Mouse (Mus musculus) neutrophil, adult 83 days (primary cell): Measurements from ENCODE around the gene Tacstd2. TPM values are rescaled to one million over a fixed set of nuclear protein-coding genes. Genes with fewer than 3 reads are reported as not detected.

Experiments used
- total RNA-seq, 2 experiments: library from RNA; stranded (reverse); gene quantifications; one replicate each; pipeline ENCODE4 v1.2.4; 2023

Gene Tacstd2
- total RNA-seq, result 10 to 100 TPM; 26.6 to 42.2 TPM

GRCm38 (mm10) chr6:67535777-67536054 is at the start of gene Tacstd2:
Gene Tacstd2 (minus strand): TSS chr6:67535796.

GRCm38 (mm10) chr6:67491755-67492154 is 43.8 kb downstream of the Tacstd2 start, which contains the start of gene Il23r:
Gene Il23r (minus strand): TSS chr6:67491855.

Other genes starting within 250 kb of the Tacstd2 start
- 1 to 10 TPM; 2.4 to 2.8 TPM for gene Il12rb2, start 159.6 kb downstream of the Tacstd2 start, total RNA-seq
- gene Il23r, start 43.9 kb downstream of the Tacstd2 start, total RNA-seq, result not detected